Mouse (Mus musculus) G1E (cell line): ENCODE results near the gene Pou5f1. TPM values are rescaled to one million over a fixed set of nuclear protein-coding genes. Genes with fewer than 3 reads are reported as not detected.
"Not testable (repeated sequence)": the region's sequence is repeated elsewhere in the genome, so short reads cannot be mapped to it uniquely, and the experiment has no call there.

Experiments used
- ATAC-seq: 2 replicates; pipeline ENCODE4 v1.8.0; 2016; ENCODE audit warnings: mild to moderate bottlenecking; ENCODE audit not compliant: insufficient number of reproducible peaks, poor library complexity, low FRiP score, severe bottlenecking; ENCODE audit errors: extremely low read depth
- DNase-seq: peaks from one replicate; pipeline ENCODE4 v3.0.0; 2012; ENCODE audit warnings: low spot score
- H3K27me3 ChIP-seq: 2 replicates; pipeline ENCODE4 v1.6.1; 2012; ENCODE audit warnings: mild to moderate bottlenecking, low read length, inconsistent platforms; ENCODE audit not compliant: insufficient read depth
- H3K36me3 ChIP-seq: replicated peaks from 2 replicates; pipeline ENCODE3; 2012; ENCODE audit warnings: mild to moderate bottlenecking, inconsistent platforms
- H3K4me1 ChIP-seq: 2 replicates; pipeline ENCODE4 v1.6.1; 2012; ENCODE audit warnings: low read depth, low read length, inconsistent platforms, mixed read lengths; ENCODE audit not compliant: insufficient read depth
- H3K4me3 ChIP-seq: 2 replicates; pipeline ENCODE4 v1.5.1; 2012; ENCODE audit warnings: low read depth, mild to moderate bottlenecking, inconsistent platforms, low read length, moderate library complexity, mixed read lengths
- H3K9me3 ChIP-seq: replicated peaks from 2 replicates; pipeline ENCODE4 v1.6.1; 2012; ENCODE audit warnings: inconsistent platforms
- CTCF ChIP-seq: IDR thresholded peaks from 2 replicates; pipeline ENCODE4 v1.5.1; 2012; ENCODE audit warnings: low read depth, low read length, inconsistent platforms, mixed read lengths
- GATA1 ChIP-seq: IDR thresholded peaks from 2 replicates; pipeline ENCODE4 v1.6.1; 2012; ENCODE audit warnings: borderline replicate concordance, low read length, inconsistent platforms, mixed read lengths
- GATA2 ChIP-seq: IDR thresholded peaks from 2 replicates; pipeline ENCODE4 v1.6.1; 2012; ENCODE audit warnings: low read depth, low read length, inconsistent platforms, borderline replicate concordance
- POLR2AphosphoS5 ChIP-seq: IDR thresholded peaks from 2 replicates; pipeline ENCODE4 v1.6.1; 2012; ENCODE audit warnings: low read depth, low read length, inconsistent platforms; ENCODE audit not compliant: insufficient replicate concordance
- TAL1 ChIP-seq: conservative IDR thresholded peaks from 2 replicates; pipeline ENCODE4 v1.6.1; 2012; ENCODE audit warnings: low read depth, low read length, inconsistent platforms, mixed read lengths
- polyA plus RNA-seq: library from polyadenylated mRNA; stranded (reverse); fragments of >175 nt; gene quantifications from 2 replicates; pipeline ENCODE4 v1.2.3, GENCODE M21; 2012
- total RNA-seq, 2 experiments: library from RNA; stranded (forward) in 1 of 2; stranded (reverse) in 1 of 2; fragments of 200-1000 nt in 1 of 2; fragments of >200 nt in 1 of 2; fragmentation: Nextera tagmentation in 1 of 2; gene quantifications; 2 replicates each; pipeline ENCODE4 v1.2.3; 2014 to 2017

Gene Pou5f1
- total RNA-seq (2014; fragmentation: Nextera tagmentation): not detected in 2 replicates
- total RNA-seq (2017): 0.11 TPM in 1 of 2 replicates, not detected in the other
- not detected in 2 replicates for polyA plus RNA-seq

- Histone ChIP-seq H3K36me3 (no peaks in the 10 kb centered on the region), H3K4me3 (no peak within 1 kb of the TSS), H3K27me3 (peaks cover 61% of the 10 kb centered on the region), H3K9me3 (no peaks in the 10 kb centered on the region), H3K4me1 (peaks cover 3% of the 10 kb centered on the region; the same call in 1 of the 2 replicates)
- no peak for DNase-seq
- no peak for ATAC-seq
- no peak for TF ChIP-seq GATA2
- TF ChIP-seq TAL1: no peak
- TF ChIP-seq POLR2AphosphoS5: no peak
- TF ChIP-seq CTCF: no peak
- TF ChIP-seq GATA1: no peak
Measured at GRCm38 (mm10) chr17:35505776-35506175, at the start of gene Pou5f1. Gene Pou5f1 (plus strand): TSS chr17:35506018.

DNA sequence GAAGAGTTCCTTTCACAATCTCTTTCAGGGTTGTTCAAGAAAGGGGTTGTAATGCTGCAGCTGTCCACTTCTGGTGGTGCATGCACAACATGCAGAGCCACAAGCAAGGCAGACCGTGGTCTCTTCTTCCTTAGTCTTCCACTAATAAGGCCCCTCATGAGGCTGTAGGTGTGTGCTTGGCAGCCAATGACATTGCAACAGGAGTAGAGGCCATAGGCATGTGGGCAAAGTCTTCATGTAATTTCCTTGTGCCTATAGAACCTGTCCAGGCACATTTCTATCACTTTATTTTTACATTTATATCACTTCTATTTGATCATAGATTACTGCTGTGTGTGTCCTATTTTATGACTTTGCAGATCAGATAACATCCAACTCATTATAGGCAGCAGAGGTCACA lies 47.6 kb upstream of the Pou5f1 start:
- not testable (repeated sequence) for DNase-seq, ATAC-seq, H3K27me3 ChIP-seq

DNA sequence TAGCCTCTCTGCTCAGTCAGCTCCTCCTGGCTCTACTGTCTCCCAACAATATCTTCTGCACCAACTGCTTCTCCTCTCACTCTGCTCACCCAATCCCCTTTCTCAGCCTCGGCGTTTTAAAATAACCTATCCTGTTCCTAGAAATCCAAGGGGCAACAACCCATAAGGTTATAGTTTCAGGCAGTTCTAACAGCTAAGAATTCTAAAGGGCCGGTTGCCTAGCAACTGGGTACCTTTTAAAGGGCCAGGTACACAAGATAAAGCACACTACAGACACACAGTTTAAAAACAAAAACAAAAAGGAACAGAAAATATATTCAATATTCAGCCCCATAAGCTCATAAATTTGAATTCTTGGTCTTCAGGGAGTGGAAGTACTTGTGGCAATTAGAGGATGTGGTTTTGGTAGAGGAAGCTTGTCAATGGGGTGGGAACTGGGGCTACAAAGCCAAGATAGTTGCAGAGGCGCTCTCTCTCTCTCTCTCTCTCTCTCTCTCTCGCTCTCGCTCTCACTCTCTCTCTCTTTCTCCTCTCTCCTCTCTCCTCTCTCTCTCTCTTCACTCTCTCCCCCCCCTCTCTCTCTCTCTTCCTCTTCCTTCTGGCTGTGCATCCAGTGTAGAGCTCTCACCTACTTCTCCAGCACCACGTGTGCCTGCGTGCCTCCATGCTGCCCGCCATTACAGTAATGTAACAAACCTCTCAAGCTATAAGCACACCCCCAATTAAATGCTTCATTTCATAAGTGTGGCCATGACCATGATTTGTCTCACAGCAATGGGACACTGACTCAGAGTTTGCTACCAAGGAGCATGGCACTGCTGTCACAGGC lies 45.1 kb upstream of the Pou5f1 start:
- H3K4me1 ChIP-seq, H3K36me3 ChIP-seq, H3K4me3 ChIP-seq, H3K9me3 ChIP-seq, DNase-seq, H3K27me3 ChIP-seq, ATAC-seq: not testable (repeated sequence)

More for the DNA sequence above, 47.6 kb upstream of the Pou5f1 start:
- H3K4me3 ChIP-seq, H3K4me1 ChIP-seq, H3K36me3 ChIP-seq, H3K9me3 ChIP-seq: not testable (repeated sequence)

- H3K4me1 ChIP-seq, H3K4me3 ChIP-seq, H3K9me3 ChIP-seq, ATAC-seq, H3K27me3 ChIP-seq, DNase-seq, H3K36me3 ChIP-seq: not testable (repeated sequence)
- TF ChIP-seq CTCF: peak; percentile 48
Measured at GRCm38 (mm10) chr17:35465651-35466050, 40.2 kb upstream of the Pou5f1 start.

GRCm38 (mm10) chr17:35468936-35469335 lies 36.9 kb upstream of the Pou5f1 start:
- H3K9me3 ChIP-seq: peaks cover 12% of the 10 kb centered on the region
- not testable (repeated sequence) for ATAC-seq, H3K27me3 ChIP-seq, H3K4me3 ChIP-seq, H3K4me1 ChIP-seq, H3K36me3 ChIP-seq, DNase-seq

DNA sequence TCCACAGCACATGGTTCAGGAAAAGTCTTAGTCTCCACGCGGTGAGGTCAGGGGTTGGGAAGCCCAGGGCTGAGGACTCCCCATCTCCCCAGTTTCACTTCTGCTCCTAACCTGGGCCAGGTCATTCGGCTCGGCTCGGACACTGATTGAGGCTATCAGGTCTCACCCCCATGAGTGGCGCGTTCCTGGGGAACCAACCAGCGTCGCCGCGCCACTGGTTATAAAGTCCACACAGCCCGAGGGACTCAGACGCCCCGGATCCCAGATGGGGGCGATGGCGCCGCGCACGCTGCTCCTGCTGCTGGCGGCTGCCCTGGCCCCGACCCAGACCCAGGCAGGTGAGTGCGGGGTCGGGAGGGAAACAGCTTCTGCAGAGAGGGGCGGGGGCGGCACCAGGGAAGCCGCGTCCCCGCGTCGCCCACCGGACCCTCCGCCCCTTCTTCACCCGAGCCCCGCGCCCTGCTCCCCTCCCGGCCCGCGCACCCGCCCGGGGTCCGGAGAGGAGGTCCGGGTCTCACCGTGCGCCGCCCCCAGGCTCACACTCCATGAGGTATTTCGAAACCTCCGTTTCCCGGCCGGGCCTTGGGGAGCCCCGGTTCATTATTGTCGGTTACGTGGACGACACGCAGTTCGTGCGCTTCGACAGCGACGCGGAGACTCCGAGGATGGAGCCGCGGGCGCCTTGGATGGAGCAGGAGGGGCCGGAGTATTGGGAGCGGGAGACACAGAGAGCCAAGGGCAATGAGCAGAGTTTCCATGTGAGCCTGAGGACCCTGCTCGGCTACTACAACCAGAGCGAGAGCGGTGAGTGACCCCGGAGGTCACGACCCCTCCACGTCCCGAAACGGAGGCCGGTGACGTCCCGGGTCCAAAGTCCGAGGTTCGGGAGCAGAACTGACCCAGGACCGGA lies 35.7 kb upstream of the Pou5f1 start, which contains the start of gene H2-Q10:
Gene H2-Q10, plus strand, starts transcription at position 248 of the 910 bp plus-strand sequence.
- DNase-seq (no peak), ATAC-seq (no peak)
- H3K36me3 ChIP-seq: no peaks in the 10 kb centered on the region
- TF ChIP-seq GATA2: no peak
- TF ChIP-seq TAL1: no peak
- TF ChIP-seq GATA1: no peak
- TF ChIP-seq POLR2AphosphoS5: no peak
- TF ChIP-seq CTCF: no peak
- H3K9me3 ChIP-seq: peaks cover 12% of the 10 kb centered on the region
- no peaks in the 10 kb centered on the region; the same call in 1 of the 2 replicates for H3K27me3 ChIP-seq
- no peak within 1 kb of the TSS for H3K4me3 ChIP-seq
- H3K4me1 ChIP-seq: no peaks in the 10 kb centered on the region

DNA sequence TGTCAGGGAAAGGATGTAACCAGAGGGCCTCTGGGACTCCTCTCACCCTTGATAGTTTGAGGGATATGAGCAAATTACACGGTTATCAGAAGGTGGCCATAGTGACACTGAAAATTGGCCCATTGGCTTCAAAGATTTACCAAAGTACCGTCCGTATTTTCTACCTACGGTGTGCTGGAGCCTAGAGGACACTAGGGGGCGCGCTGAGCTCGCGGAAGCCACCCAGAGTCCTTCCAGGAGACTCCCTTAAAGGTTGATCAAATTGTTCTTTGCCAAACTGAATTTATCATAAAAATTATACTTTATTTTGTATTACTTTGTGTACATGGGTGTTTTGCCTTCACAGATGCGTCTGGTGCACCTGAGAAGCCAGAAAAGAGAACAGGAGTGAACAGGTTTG lies 21.8 kb upstream of the Pou5f1 start:
- no peak for ATAC-seq
- peak; percentile 37 for DNase-seq
- Histone ChIP-seq H3K4me3 (no peak overlapping the region), H3K36me3 (no peaks in the 10 kb centered on the region), H3K9me3 (no peaks in the 10 kb centered on the region), H3K27me3 (peaks cover 5% of the 10 kb centered on the region; the same call in 1 of the 2 replicates), H3K4me1 (no peaks in the 10 kb centered on the region)
- no peak for TF ChIP-seq GATA1
- no peak for TF ChIP-seq GATA2
- no peak for TF ChIP-seq POLR2AphosphoS5
- no peak for TF ChIP-seq TAL1
- TF ChIP-seq CTCF: peak; percentile 54
